Mouse (Mus musculus): Measurements from ENCODE around the gene Tomm20.

DNA sequence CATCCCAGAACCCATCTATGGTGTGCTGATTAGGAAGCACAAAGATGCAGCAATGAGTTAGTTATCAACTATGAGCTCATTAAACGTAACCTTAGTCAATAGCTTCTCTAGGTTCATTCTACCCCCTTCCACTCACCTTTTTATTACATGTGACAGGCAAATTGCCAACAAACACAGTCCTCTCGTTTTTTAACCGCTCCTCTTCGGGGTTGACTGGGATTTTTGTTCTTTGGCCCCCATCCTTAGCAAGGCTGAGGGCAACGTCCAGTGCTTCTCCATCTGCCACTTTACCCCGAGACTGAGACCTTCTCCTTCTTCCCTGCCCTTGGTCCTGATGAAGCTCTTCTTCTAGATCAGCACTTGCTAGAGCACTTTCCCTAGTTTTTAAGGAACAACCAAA is 19.6 kb upstream of the Tomm20 start:
- no peak for TF ChIP-seq POLR2A (IDR thresholded peaks at IDR 0.05; ENCODE audit: control insufficient read depth, low read depth, low read length)
- no peak for TF ChIP-seq CTCF (IDR thresholded peaks at IDR 0.05; ENCODE audit: control insufficient read depth, insufficient read depth, insufficient replicate concordance, low read depth, low read length)
